Mouse (Mus musculus) heart, postnatal 4 days (tissue): Measurements from ENCODE around the gene Auts2. TPM values are rescaled to one million over a fixed set of nuclear protein-coding genes. Genes with fewer than 3 reads are reported as not detected.
A peak's percentile ranks its signal among the peaks of the same experiment; 100 is the strongest.

Source experiments
- DNase-seq: peaks from one replicate; pipeline ENCODE4 v3.0.0; 2021
- total RNA-seq, 2 experiments: library from RNA; stranded (reverse); gene quantifications; 2 replicates each; pipeline ENCODE4 v1.2.3; 2021

Gene Auts2
- total RNA-seq, 2 experiments from 2014 or later: 49.0 to 51.4 TPM

DNA sequence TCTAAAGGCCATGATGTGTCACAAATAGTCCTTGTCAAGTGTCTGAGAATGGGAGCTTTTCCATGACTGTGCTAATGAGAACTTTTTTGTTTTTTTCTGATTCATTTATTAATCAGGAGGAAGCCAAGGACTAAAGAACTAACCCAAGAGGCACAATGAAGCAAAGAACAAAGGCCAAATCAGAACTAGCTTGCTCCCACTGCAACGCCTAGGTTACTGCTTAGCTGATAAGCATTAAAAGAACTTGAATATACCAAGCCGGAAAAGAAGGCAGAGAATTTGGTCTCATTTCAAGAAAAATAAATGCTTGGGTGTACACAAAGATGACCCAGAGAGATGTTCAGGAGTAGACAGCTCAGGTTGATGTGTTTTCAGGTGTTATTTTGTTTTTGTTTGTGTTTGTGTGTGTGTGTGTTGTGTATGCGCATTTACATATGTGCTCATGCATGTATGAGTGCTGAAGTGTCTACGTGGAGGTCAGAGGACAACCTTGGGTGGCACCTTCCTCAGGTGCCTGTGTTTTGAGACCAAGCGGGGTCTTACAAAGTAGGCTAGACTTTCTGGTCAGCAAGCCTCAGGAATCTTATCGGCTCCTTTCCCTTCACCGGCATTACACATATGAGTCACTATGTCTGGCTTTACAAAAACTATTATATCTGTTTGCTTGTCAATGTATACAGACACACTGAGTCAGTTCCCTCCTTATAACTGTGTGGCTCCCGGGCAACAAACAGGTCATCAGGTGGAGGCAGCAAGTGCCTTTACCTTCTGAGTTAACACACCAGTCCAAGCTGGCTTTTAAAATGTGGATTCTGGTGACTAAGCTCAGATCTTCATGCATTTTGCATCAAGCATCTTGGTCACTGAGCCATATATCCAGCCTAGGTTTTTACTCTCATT, 716.5 kb downstream of the Auts2 start:
- DNase-seq: no peak

GRCm38 (mm10) chr5:131825421-131825820, 717.7 kb downstream of the Auts2 start:
- no peak for DNase-seq

DNA sequence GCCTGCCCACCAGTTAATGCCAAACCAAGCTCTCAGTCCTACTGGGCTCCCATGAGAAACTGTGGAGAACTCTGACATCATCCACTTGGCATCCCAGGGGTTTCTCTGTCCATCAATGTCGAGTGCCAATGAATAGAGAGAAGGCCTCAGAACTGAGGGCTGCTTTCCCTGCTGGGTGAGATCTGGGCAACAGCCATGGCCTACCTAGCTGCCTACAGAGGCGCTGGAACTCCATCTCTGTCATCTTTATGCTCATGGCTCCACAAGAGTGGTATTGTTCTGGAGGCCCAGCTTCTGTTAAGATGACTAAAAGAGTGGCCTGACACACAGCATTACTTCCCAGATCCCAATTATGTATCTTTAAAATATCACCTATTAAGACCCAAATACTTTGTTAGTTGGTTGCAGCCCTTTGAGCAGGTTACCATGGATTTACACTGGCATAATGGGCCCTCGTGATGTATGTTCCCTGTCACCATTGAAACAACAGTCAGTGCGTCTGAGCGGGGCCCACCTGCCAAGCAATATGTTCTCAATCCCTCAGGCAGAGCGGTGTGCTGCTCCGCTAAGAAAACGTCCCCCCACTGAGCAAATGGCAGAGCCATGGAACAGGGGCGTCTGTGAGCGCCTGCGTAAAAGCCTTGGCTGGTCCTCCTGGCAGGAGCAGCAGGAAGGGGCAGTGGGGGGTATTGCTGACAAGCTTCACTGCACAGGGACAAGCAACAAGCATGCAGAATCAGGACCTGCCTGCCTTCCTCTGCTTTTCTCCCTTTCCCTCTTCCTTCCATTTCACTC, 718.8 kb downstream of the Auts2 start:
- no peak for DNase-seq

- no peak for DNase-seq
Observed at GRCm38 (mm10) chr5:131821461-131821860, 721.7 kb downstream of the Auts2 start.

DNA sequence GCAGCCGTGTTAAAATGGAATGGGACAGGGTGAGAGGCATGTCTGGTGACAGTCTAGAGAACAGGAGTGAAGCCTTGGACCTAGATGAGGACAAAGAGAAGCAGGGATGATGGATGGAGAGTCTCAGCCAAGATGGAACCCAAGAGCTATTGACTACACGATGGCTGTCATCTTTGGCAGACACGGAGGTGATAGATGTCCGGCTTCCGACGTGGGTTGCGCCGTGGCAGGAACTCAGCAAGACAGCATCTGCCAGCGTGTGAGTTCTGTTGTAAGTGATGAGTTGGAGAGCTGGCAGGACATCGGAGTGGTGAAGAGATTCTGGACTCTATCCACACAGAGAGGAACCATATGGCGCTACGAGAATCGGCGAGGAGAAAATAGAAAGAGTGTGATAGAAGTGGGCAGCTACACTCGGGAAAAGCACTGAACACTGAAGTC, 723.9 kb downstream of the Auts2 start:
- peak; percentile 33 for DNase-seq

DNA sequence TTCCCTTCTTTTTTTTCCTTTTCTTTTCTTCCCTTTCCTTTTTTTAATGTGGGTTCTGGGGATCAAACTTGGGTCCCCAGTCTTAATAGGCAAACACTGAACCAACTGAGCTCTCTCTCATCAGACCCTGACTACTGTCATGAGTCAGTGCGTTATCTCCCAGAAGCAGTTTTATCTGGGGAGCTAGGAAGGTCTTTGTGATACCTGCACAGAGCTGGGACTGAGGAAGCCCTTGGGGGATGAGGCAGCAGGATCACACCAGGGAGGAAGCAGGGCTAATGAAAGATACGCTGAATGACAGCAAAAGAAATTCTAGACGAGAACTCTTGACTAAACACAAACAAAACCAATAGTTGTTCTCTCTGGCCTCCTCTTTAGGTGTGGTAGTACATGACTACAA, 727.6 kb downstream of the Auts2 start:
- no peak for DNase-seq

DNA sequence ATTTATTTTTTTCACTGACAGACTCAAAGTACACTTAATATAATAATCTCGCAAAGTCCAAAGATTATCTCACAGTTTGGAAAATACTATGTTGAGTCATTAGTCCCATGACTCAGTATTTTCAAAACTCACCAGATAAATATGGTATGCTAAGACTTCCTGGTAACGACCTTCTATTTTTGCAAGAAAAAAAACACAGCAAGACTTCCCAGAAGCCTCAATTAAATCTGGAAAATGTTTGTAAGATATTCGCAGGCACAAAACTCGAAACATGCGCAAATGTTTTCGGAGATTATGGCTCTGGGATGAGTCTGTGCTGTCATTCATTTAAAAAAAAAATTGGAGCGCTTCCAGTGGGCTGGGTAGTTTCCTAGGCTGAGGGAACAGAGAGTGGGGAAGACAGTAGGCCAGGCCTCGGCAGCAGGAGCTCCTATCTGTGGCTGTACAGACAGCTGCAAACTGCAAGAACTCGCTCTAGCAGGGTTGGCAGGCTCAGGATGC, 728.6 kb downstream of the Auts2 start:
- peak; percentile 46 for DNase-seq

DNA sequence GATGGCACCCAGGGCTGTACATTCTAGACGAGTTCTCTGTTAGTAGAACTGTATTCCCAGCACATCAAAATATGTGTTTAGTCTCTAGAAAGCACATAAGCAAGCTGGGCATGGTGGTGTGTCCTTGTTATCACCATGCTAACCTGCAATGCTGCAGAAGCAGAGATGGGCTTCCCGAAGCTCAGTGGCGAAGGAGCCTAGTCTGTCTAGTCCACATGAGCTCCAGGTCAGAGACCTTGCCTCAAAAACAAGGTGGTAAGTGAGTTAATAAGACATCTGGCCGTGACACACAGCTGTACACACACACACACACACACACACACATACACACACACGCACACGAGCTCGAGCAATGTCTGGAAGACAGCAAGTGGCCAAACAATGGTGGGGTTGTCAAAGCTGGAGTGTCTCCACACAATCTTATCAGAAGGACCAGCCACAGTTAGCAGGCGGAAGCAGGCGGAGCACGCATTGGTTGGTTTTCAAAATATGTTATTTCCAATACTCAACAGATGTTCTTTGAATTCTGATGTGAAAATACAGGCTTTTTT, 729.1 kb downstream of the Auts2 start:
- DNase-seq: peak; percentile 51

- no peak for DNase-seq
Observed at GRCm38 (mm10) chr5:131813331-131813781, 729.8 kb downstream of the Auts2 start.

GRCm38 (mm10) chr5:131812483-131813063, 730.6 kb downstream of the Auts2 start:
- no peak for DNase-seq

GRCm38 (mm10) chr5:131806350-131806749, 736.8 kb downstream of the Auts2 start:
- DNase-seq: no peak

DNA sequence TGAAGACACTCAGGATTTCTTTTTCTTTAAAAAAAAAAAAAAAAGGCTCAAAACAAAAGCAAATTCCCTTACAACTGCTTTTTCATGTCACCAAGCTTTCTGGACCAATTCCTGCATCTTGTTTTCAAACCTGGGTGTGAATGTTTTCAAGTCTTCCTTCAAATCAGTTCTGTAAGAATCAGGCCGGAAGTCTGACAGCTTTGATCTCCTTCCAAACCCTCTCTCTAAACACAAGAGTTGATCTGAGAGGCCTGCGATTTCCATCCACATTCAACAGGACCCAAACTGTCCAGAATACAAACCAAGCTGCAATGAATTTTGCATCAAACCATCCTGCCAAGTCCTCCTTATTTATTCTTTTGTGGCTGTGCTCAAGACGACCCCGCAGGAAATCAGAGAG, 737.9 kb downstream of the Auts2 start:
- DNase-seq: no peak

DNA sequence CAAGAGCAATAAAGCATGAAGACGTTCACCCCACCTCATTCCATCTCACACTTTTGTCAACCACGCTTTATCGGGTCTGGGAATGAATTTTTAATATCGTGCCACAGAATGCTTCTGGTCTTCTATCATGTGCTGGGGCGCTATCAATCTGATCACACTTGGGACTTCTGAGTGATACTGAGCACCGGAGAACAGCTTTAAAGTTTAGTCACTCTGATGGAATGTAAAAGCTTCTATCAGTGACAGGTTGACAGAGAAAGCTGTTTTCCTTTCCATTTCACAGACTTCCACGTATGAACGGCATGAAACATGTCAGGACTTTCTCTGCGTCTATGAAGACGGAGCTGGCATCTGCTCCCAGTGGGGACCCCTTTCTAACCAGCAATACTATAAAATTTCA, 739.5 kb downstream of the Auts2 start:
- no peak for DNase-seq

DNA sequence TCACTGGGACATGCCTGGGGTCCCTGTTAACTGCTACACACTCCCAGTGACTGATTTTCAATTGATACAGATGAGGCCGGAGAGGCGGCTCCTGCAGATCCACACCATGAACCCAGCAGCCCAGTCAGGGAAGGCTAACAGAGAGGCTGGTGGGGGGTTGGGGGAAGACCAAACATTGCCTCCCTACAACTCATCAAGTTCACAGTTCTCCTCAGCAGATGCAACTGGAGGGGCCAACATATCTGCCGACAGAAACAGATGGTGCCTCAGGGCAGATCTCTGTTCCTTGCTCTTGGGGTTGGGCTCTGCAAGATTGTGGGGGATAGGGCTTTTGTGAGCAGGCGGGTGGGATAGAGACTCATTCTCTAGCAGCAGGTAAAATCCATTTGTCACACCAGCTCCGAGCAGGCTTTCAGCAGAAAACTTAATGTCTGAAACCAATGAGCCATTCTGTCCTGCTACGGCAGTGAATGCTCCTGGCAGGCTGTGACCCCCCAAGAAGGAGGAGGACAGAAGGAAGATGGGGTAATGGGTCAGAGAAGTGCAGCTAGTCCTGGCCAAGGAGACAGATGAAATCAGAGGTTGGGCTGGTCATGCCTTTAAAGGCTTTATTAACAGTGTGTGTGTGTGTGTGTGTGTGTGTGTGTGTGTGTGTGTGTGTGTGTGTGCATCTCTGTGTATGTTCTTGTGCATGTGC, 740.7 kb downstream of the Auts2 start:
- no peak for DNase-seq

GRCm38 (mm10) chr5:131801924-131802323, 741.2 kb downstream of the Auts2 start:
- DNase-seq: no peak

GRCm38 (mm10) chr5:131798373-131798772, 744.8 kb downstream of the Auts2 start:
- no peak for DNase-seq

GRCm38 (mm10) chr5:131797044-131797443, 746.1 kb downstream of the Auts2 start:
- DNase-seq: no peak

- no peak for DNase-seq
Observed at GRCm38 (mm10) chr5:131794411-131795133, 748.6 kb downstream of the Auts2 start.

GRCm38 (mm10) chr5:131789601-131790000, 753.5 kb downstream of the Auts2 start:
- no peak for DNase-seq

DNA sequence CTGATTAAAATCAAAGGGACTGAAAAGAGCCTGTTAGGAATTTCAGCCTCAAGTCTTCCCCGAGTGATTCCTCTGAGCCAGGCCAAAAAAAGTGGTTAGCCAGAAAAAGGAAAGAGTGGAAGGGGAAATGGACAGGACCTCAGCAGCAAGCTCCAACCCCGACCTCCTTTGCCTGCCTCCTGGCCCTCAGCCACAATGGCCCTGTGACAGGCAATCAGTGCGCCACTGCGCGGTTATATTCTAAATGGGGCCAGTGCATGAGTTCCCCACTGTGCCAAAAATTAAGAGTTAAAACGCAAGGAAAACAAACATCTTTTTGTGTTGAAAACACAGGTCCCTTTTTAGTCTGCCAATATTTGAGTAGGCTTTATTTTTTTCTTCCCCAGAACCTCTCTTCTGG, 755.1 kb downstream of the Auts2 start:
- DNase-seq: peak; percentile 15

DNA sequence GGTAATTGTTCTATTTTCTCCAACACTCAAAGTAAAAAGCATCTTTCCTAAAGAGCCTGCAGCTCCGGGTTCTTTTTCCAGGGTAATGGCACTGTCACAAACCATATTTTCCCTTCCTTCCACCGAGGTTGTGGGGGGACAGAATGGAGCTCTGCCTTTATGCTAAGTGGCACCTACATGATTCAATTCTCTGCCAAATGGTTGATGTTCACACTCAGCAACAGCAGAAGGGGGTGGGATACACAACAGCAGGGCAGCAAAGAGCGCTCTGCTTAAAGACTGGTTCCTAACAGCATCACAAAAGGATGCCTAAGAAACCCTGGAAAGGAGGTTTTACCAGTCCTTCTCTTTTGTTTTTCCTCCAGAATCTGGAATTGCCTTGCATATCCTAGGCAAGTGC, 759.9 kb downstream of the Auts2 start:
- no peak for DNase-seq
